Mouse (Mus musculus) bone marrow macrophage, adult 2 months (primary cell): ENCODE data around the gene Olfr332. TPM values are rescaled to one million over a fixed set of nuclear protein-coding genes. Genes with fewer than 3 reads are reported as not detected.
"Not testable (repeated sequence)": the region's sequence is repeated elsewhere in the genome, so short reads cannot be mapped to it uniquely, and the experiment has no call there.

Source experiments
- H3K27ac ChIP-seq: 2 replicates; pipeline ENCODE4 v1.5.1; 2012; ENCODE audit warnings: low read depth, low read length; ENCODE audit not compliant: insufficient read depth
- H3K4me1 ChIP-seq: 2 replicates; pipeline ENCODE4 v1.6.1; 2012; ENCODE audit warnings: low read length; ENCODE audit not compliant: control insufficient read depth, insufficient read depth
- H3K4me3 ChIP-seq: 2 replicates; pipeline ENCODE4 v1.5.1; 2012; ENCODE audit warnings: mild to moderate bottlenecking, low read length, moderate library complexity; ENCODE audit not compliant: insufficient read depth
- CTCF ChIP-seq: IDR thresholded peaks from 2 replicates; pipeline ENCODE4 v1.5.1; 2012; ENCODE audit warnings: low read depth, mild to moderate bottlenecking, low read length, moderate library complexity
- POLR2A ChIP-seq: IDR thresholded peaks from 2 replicates; pipeline ENCODE4 v1.6.1; 2012; ENCODE audit warnings: mild to moderate bottlenecking, low read depth, low read length, borderline replicate concordance
- polyA plus RNA-seq: library from polyadenylated mRNA; stranded (reverse); fragments of >200 nt; gene quantifications from 2 replicates; pipeline ENCODE4 v1.2.4, GENCODE M21; 2012; ENCODE audit not compliant: missing spikeins, insufficient read depth, insufficient read length

Gene Olfr332
- polyA plus RNA-seq = not detected in 2 replicates

DNA sequence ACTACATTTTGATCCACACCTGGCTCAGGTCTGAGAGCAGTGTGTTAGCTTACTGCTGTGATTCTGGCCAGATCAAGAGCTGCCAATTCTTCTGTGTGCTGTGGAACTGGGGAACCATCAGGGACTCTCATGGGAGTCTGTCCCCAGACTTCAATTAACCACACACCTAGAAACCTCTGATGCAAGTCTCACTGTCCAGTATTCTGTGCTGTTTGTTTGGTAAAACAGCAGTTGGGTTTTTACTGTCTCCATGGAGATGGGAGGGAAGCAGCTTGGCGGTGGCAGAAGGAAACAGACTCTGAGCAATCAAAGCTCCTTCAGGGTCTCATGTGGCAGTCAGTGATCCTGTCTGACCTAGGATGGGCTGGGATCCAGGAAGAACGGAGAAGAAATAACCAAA is at the start of gene Olfr332:
Olfr332 (minus strand) TSS at position 101 of the 400 bp plus-strand sequence.
- no peak within 1 kb of the TSS for H3K27ac ChIP-seq
- TF ChIP-seq POLR2A = no peak
- no peak for TF ChIP-seq CTCF
- no peaks in the 10 kb centered on the region for H3K4me1 ChIP-seq
- H3K4me3 ChIP-seq = no peak within 1 kb of the TSS

DNA sequence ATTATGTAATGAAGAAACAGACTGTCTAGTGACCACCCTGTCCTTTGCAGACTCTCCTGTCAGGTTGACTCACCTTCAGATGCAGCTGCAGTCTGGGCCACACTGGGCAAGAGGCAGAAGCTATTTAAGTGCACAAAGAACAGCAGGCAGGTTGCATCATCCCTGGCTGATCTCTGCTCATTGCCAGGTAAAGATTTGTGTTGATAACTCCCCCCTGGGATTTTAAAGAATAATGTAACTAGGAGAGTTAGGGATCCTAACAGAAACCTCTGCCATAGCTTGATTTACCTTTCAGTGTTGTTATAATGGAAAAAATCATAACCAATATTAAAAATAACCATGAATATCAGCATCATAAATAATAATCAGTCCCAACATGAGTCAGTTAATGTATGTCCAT is 42.4 kb upstream of the Olfr332 start, which contains the start of gene Olfr330:
Olfr330 (minus strand) TSS at position 101 of the 400 bp plus-strand sequence.
- H3K4me3 ChIP-seq, H3K4me1 ChIP-seq, H3K27ac ChIP-seq: not testable (repeated sequence)

DNA sequence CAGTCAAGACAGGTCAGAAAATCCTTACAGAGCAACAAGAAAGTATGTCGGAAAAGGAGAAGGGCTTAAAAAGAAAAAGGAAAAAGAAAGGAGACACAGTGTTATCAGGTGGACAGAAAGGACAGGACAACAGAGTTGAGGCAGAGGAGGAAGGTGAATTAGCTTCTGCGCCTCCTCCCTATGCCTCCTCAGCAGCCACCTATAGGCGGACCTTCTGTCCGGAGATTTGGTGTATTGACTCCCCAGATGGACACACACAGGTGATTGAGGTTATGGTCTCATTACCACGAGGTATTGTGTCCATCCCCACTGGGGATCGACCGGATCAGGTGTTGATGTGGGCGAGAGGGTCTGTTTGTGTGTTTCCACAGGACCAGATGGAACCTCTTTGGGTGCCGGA is 27.4 kb upstream of the Olfr332 start:
- H3K4me1 ChIP-seq, H3K27ac ChIP-seq, H3K4me3 ChIP-seq: not testable (repeated sequence)

DNA sequence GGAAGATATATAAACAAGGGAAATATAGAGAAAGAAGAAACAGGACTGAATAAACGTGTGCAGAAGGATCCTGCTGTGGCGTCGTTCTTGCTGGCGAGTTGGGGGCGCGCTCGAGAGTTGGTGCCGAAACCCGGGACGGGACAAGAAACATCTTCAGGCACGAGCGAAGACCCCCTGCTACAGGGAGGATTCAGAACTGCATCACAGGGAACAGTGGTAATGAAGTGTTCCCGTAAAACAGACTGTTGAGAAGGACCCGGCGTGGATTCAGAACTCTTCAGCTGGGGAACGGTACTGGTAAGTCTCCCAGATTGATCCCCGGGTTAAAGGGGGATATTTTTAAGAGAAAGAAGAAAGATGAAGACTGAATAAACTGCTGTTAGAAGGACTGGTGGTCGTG is 26.6 kb upstream of the Olfr332 start:
- not testable (repeated sequence) for H3K4me3 ChIP-seq, H3K4me1 ChIP-seq, H3K27ac ChIP-seq

DNA sequence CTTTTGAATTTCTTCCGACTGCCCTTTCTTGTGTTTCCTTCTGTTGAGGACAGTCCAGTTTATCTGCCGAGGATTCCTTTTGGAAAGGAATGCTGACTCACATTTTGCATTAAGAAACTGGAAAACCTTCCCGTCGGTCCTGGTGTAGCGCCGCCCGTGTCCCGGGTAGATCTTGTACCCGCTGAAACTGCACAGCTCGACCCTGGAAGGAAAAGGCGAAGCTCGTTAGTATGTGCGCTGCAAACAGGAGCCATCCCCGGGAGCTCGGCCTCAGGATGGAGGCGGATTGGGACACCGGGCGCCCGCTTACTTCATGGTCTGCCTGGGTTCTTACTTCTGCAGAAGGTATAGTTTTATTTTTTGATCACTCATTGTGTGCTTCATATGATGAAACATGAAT is 16.7 kb upstream of the Olfr332 start:
- not testable (repeated sequence) for H3K4me1 ChIP-seq, H3K4me3 ChIP-seq, H3K27ac ChIP-seq

DNA sequence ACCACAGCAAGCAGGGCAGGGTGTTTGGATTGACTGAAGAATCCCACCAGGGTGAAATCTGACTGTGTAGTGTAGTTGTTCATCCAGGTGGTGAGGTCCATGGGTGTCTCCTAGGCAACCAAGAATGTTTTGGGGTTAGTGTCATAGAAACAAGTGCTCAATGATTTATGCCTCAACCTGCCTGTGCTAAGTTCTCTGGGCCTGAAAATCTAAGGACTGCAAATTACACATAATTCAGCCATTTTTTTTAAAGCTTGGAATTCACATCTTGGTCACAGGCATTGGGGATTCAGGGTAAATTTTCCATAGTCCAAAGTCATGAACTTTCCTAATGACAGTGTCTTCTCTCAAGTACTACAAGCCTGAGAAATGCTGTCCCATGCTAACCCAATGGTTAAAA is 10.1 kb upstream of the Olfr332 start, which contains the start of gene Olfr331:
Olfr331 (minus strand) TSS at position 101 of the 400 bp plus-strand sequence.
- not testable (repeated sequence) for H3K4me1 ChIP-seq, H3K4me3 ChIP-seq, H3K27ac ChIP-seq

DNA sequence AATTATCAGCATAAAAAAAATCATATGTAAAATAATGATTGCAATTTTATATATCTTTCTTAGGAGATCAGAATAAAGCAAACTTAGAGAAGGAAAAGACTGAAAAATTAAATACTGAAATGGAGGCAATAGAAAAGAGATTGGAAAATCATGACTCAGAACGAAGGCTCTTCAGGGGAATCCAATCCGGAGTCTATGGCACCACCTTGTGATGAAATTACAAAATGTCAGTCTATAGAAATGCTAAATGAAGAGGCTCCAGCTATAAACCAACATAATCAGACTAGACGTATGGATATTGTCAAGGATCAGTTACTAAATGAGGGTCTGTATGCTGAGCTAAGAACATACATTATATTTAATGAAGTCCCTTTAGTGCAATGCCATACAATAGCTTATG is 6.9 kb upstream of the Olfr332 start:
- TF ChIP-seq POLR2A (no peak), CTCF (no peak)
- no peak overlapping the region for H3K27ac ChIP-seq
- H3K4me3 ChIP-seq = no peak overlapping the region
- no peaks in the 10 kb centered on the region for H3K4me1 ChIP-seq

DNA sequence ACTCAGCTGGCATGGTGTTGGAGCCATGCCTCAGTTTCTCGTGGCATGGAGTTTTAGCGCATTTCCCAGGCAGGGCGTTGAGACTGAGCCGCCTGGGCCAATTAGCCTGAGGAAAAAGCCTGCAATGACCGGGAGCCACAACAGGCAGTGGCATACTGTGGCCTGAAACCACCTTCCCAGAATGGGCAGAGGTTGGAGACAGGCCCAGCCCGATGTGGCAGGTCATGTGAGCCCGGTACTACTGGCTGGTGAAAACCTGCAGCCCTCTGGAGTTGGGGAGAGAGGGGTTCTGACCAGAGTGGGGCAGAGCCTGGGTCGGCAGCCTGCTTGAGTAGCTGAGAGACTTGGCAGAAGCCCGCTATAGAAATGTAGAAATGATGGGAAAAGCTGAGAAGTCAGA is 6.4 kb upstream of the Olfr332 start:
- no peak overlapping the region for H3K4me3 ChIP-seq
- no peaks in the 10 kb centered on the region for H3K4me1 ChIP-seq
- no peak overlapping the region for H3K27ac ChIP-seq
- TF ChIP-seq CTCF = no peak
- TF ChIP-seq POLR2A = no peak

DNA sequence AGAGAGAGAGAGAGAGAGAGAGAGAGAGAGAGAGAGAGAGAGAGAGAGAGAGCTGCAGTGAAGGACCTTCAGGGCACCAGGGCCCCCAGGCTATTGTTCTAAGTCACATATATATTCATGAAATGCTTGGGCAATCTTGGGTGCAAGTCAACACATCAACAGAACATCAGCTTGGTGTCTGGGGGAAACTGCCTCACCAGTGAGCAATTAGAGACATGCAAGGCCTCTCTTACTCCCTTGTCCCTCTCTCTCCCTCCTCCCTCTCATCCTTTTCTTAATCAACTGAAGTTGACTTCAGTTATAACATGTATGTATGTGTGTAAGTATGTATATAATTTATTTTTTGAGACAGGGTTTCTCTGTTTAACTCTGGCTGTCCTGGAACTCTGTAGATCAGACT is 30.2 kb downstream of the Olfr332 start, which contains the start of gene Olfr30:
Olfr30 (minus strand) TSS at position 101 of the 400 bp plus-strand sequence.
- Histone ChIP-seq H3K27ac (no peak within 1 kb of the TSS), H3K4me1 (no peaks in the 10 kb centered on the region), H3K4me3 (no peak within 1 kb of the TSS)
- no peak for TF ChIP-seq POLR2A
- TF ChIP-seq CTCF = no peak

DNA sequence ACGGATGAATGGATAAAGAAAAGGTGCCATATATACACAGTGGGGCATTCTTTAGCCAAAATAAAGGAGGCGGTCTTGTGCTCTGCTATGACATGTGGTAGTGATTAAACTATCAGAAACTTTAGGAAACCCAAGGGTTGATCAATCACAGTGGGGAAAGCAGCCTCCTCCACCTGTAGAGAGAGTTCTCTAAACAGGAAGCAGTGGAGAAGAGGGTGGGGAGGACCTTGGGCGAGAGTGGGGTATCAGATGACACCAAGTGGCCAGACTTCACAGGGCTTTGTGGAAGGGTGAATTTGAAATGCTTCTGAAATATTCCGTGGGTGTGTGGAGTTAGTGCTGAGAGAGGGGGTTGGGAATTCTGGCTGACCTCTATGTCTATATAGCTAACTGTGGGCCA is 38.8 kb downstream of the Olfr332 start:
- TF ChIP-seq CTCF (no peak), POLR2A (no peak)

DNA sequence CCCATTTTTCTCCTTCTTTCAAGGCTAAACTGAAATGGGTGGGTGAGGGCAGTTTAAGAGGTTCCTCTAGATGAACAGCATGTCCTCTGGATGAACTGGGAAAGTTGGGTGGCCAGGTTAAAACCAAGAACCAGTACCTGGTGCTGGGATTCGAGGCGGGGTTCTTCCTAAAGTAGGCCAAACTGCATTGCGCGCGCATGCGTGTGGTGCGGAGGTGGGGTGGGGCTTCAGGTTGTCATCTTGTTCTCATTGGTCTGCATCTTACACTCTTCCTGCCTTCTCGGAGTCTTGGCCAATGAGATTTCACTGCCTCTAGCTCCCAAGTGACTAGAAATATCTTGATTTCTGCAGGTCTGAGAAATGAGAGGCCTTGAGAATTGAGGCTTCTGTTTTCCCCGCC is 39.6 kb downstream of the Olfr332 start, which contains the start of gene Lypd9:
Lypd9 (minus strand) TSS at position 165 of the 400 bp plus-strand sequence.
- TF ChIP-seq POLR2A (no peak), CTCF (no peak)

More for the DNA sequence above, 38.8 kb downstream of the Olfr332 start:
- Histone ChIP-seq H3K4me1 (no peaks in the 10 kb centered on the region), H3K27ac (no peak overlapping the region), H3K4me3 (no peak overlapping the region)

More for the DNA sequence above, 39.6 kb downstream of the Olfr332 start, which contains the start of gene Lypd9:
- no peak within 1 kb of the TSS for H3K27ac ChIP-seq
- no peak within 1 kb of the TSS for H3K4me3 ChIP-seq
- no peaks in the 10 kb centered on the region for H3K4me1 ChIP-seq

Other genes starting within 250 kb of the Olfr332 start
- not detected in 2 replicates for gene 4930438A08Rik, start 217.8 kb downstream of the Olfr332 start, polyA plus RNA-seq
- gene Zfp692, start 185.5 kb downstream of the Olfr332 start, polyA plus RNA-seq = 12.1 and 13.5 TPM in 2 replicates
- 14.2 TPM in 2 replicates for gene Zfp672, start 162.2 kb downstream of the Olfr332 start, polyA plus RNA-seq
- 17.3 and 19.2 TPM in 2 replicates for gene Sh3bp5l, start 161.8 kb downstream of the Olfr332 start, polyA plus RNA-seq
- not detected in 2 replicates for gene Lypd8, start 113.5 kb downstream of the Olfr332 start, polyA plus RNA-seq
- gene 1810065E05Rik, start 71.4 kb downstream of the Olfr332 start, polyA plus RNA-seq = not detected in 2 replicates
- gene Gm12253, start 60.0 kb downstream of the Olfr332 start, polyA plus RNA-seq = not detected in 2 replicates
- gene Lypd9, start 39.6 kb downstream of the Olfr332 start, polyA plus RNA-seq = not detected in 2 replicates
- not detected in 2 replicates for gene Olfr30, start 30.3 kb downstream of the Olfr332 start, polyA plus RNA-seq
- not detected in 2 replicates for gene Olfr331, start 10.0 kb upstream of the Olfr332 start, polyA plus RNA-seq
- gene Olfr330, start 42.3 kb upstream of the Olfr332 start, polyA plus RNA-seq = not detected in 2 replicates
- gene Olfr329-ps, start 53.9 kb upstream of the Olfr332 start, polyA plus RNA-seq = not detected in 2 replicates
- gene Olfr328, start 63.1 kb upstream of the Olfr332 start, polyA plus RNA-seq = not detected in 2 replicates
- gene Olfr224, start 78.0 kb upstream of the Olfr332 start, polyA plus RNA-seq = not detected in 2 replicates
- not detected in 2 replicates for gene Olfr325, start 85.2 kb upstream of the Olfr332 start, polyA plus RNA-seq
- gene Olfr324, start 102.6 kb upstream of the Olfr332 start, polyA plus RNA-seq = not detected in 2 replicates
- gene 2210407C18Rik, start 123.5 kb upstream of the Olfr332 start, polyA plus RNA-seq = not detected in 2 replicates
- gene Olfr323, start 137.9 kb upstream of the Olfr332 start, polyA plus RNA-seq = not detected in 2 replicates
- not detected in 2 replicates for gene Trim58, start 147.9 kb upstream of the Olfr332 start, polyA plus RNA-seq
- not detected in 2 replicates for gene Olfr322, start 166.2 kb upstream of the Olfr332 start, polyA plus RNA-seq
- not detected in 2 replicates for gene Olfr320, start 188.5 kb upstream of the Olfr332 start, polyA plus RNA-seq
- gene Olfr319, start 206.6 kb upstream of the Olfr332 start, polyA plus RNA-seq = not detected in 2 replicates
- gene Olfr318, start 231.5 kb upstream of the Olfr332 start, polyA plus RNA-seq = not detected in 2 replicates
- not detected in 2 replicates for gene Olfr317, start 246.7 kb upstream of the Olfr332 start, polyA plus RNA-seq